Mouse (Mus musculus) retina, adult 2 months (tissue): Measurements from ENCODE around the gene C130050O18Rik.
"Not testable (repeated sequence)": the region's sequence is repeated elsewhere in the genome, so short reads cannot be mapped to it uniquely, and the experiment has no call there.

Source experiments
- DNase-seq: peaks from one replicate; pipeline ENCODE4 v3.0.0-alpha.2; 2012; ENCODE audit warnings: low read depth, low spot score

C130050O18Rik gene

GRCm38 (mm10) chr5:139379771-139380384 is 25.2 kb upstream of the C130050O18Rik start:
- no peak for DNase-seq

- DNase-seq = peak; percentile 81
These were observed 24.5 kb upstream of the C130050O18Rik start for GRCm38 (mm10) chr5:139380385-139381248.

- DNase-seq = no peak
These were observed 23.2 kb upstream of the C130050O18Rik start for GRCm38 (mm10) chr5:139381586-139382513.

- DNase-seq = no peak
These were observed 22.3 kb upstream of the C130050O18Rik start for GRCm38 (mm10) chr5:139382760-139383159.

GRCm38 (mm10) chr5:139383234-139383633 is 21.8 kb upstream of the C130050O18Rik start:
- DNase-seq = no peak

GRCm38 (mm10) chr5:139384531-139384930 is 20.5 kb upstream of the C130050O18Rik start:
- no peak for DNase-seq

GRCm38 (mm10) chr5:139386047-139386446 is 19.0 kb upstream of the C130050O18Rik start:
- no peak for DNase-seq

- no peak for DNase-seq
These were observed 17.5 kb upstream of the C130050O18Rik start for GRCm38 (mm10) chr5:139387329-139388194.

- DNase-seq = no peak
These were observed 16.9 kb upstream of the C130050O18Rik start for GRCm38 (mm10) chr5:139388195-139388570.

GRCm38 (mm10) chr5:139388694-139389675 is 16.1 kb upstream of the C130050O18Rik start:
- no peak for DNase-seq

- no peak for DNase-seq
These were observed 15.4 kb upstream of the C130050O18Rik start for GRCm38 (mm10) chr5:139389676-139390061.

- not testable (repeated sequence) for DNase-seq
These were observed 14.6 kb upstream of the C130050O18Rik start for GRCm38 (mm10) chr5:139390324-139391119.

GRCm38 (mm10) chr5:139391309-139391990 is 13.6 kb upstream of the C130050O18Rik start:
- DNase-seq = no peak

GRCm38 (mm10) chr5:139392219-139393196 is 12.6 kb upstream of the C130050O18Rik start:
- DNase-seq = no peak

- no peak for DNase-seq
These were observed 11.9 kb upstream of the C130050O18Rik start for GRCm38 (mm10) chr5:139393197-139393588.

- no peak for DNase-seq
These were observed 10.7 kb upstream of the C130050O18Rik start for GRCm38 (mm10) chr5:139394399-139394798.

- DNase-seq = no peak
These were observed 9.6 kb upstream of the C130050O18Rik start for GRCm38 (mm10) chr5:139395528-139395927.
